22 mouse cellular contexts compared by ENCODE assay signal in genomic region chr2:48315306-48315705, GRCm38 (mm10).
DNase-seq lines count a peak whose midpoint lies in the region; ATAC-seq lines count a peak whose summit lies in the region.
"Had no signal": no experiment of that assay in that cellular context is flagged by ENCODE, and none has a peak within 500 bp of the region (broad histone marks: within the 10 kb centered on the region; RNA-seq: fewer than 3 reads in every experiment).

No protein-coding gene starts in this region.

- no peak overlapping the region for H3K27ac ChIP-seq in midbrain, embryonic 15.5 days
- H3K27ac ChIP-seq: embryonic facial prominence, embryonic 12.5 days; heart, embryonic 10.5 days; hindbrain, embryonic 12.5 days; intestine, embryonic 15.5 days had no signal

- WGBS in midbrain, embryonic 15.5 days, result 95% methylated on average over 3 of the region's 3 CpGs

- no peaks in the 10 kb centered on the region for H3K27me3 ChIP-seq in midbrain, embryonic 15.5 days (replicated peaks)
- H3K27me3 ChIP-seq: embryonic facial prominence, embryonic 12.5 days; hindbrain, embryonic 12.5 days; intestine, embryonic 15.5 days had no signal

- H3K9ac ChIP-seq in midbrain, embryonic 15.5 days, result no peak overlapping the region
- H3K9ac ChIP-seq: embryonic facial prominence, embryonic 12.5 days; hindbrain, embryonic 12.5 days; intestine, embryonic 15.5 days had no signal

- ATAC-seq in monocyte, adult 5-6 weeks (replicated peaks; ENCODE audit: insufficient number of reproducible peaks, low FRiP score, low TSS enrichment, poor library complexity, severe bottlenecking), result 0 out of 2 replicates have a peak, but pooled peaks have one; percentile 35
- ATAC-seq in midbrain, embryonic 15.5 days (replicated peaks), result no peak
- ATAC-seq: forebrain, embryonic 16.5 days; hindbrain, embryonic 16.5 days; intestine, embryonic 15.5 days had no signal

- no peak overlapping the region for H3K4me3 ChIP-seq in midbrain, embryonic 15.5 days
- H3K4me3 ChIP-seq: embryonic facial prominence, embryonic 12.5 days; heart, embryonic 10.5 days; hindbrain, embryonic 12.5 days; intestine, embryonic 15.5 days had no signal

- H3K36me3 ChIP-seq in midbrain, embryonic 15.5 days (replicated peaks), result no peaks in the 10 kb centered on the region
- H3K36me3 ChIP-seq: embryonic facial prominence, embryonic 12.5 days; G1E; heart, embryonic 10.5 days; hindbrain, embryonic 12.5 days; intestine, embryonic 15.5 days had no signal

- H3K4me2 ChIP-seq in midbrain, embryonic 15.5 days, result no peak overlapping the region
- H3K4me2 ChIP-seq: embryonic facial prominence, embryonic 12.5 days; hindbrain, embryonic 12.5 days; intestine, embryonic 15.5 days had no signal

- no peaks in the 10 kb centered on the region for H3K9me3 ChIP-seq in midbrain, embryonic 15.5 days
- H3K9me3 ChIP-seq: embryonic facial prominence, embryonic 12.5 days; G1E; heart, embryonic 10.5 days; hindbrain, embryonic 12.5 days; intestine, embryonic 15.5 days had no signal

- peaks cover 13% of the 10 kb centered on the region; the same call in 1 of the 2 replicates for H3K4me1 ChIP-seq in midbrain, embryonic 15.5 days
- H3K4me1 ChIP-seq: heart, embryonic 10.5 days had no signal

- peak; percentile 51 for DNase-seq in 416B (ENCODE audit: low read depth)
- peak; percentile 36 for DNase-seq in T-cell, adult 2 months (ENCODE audit: low spot score)
- DNase-seq in induced T-regulatory cell, adult 2 months (ENCODE audit: low read depth), result peak; percentile 52
- DNase-seq in spleen, postnatal 10 days (ENCODE audit: low spot score in 2 of 2), result no peak
- no peak for DNase-seq in gastrocnemius, postnatal 25 days
- DNase-seq: adrenal gland, adult 2 months; adrenal gland, postnatal 25 days; cerebellum, adult 8-10 months; cerebellum, postnatal 14 days; gastrocnemius, postnatal 14 days; heart, adult 11 months; heart, postnatal 10 days; heart, postnatal 4 days had no signal

Comparison
In these comparisons a context has a peak if more than half of its experiments do, and no peak if none do; other contexts are left out.
1. DNase-seq: peak in 416B (single experiment), T-cell, adult 2 months (single experiment) and induced T-regulatory cell, adult 2 months (single experiment); none in spleen, postnatal 10 days (0 of 2) and gastrocnemius, postnatal 25 days (single experiment).